ENCODE assay signal across 8 mouse cellular contexts in the genomic region with DNA sequence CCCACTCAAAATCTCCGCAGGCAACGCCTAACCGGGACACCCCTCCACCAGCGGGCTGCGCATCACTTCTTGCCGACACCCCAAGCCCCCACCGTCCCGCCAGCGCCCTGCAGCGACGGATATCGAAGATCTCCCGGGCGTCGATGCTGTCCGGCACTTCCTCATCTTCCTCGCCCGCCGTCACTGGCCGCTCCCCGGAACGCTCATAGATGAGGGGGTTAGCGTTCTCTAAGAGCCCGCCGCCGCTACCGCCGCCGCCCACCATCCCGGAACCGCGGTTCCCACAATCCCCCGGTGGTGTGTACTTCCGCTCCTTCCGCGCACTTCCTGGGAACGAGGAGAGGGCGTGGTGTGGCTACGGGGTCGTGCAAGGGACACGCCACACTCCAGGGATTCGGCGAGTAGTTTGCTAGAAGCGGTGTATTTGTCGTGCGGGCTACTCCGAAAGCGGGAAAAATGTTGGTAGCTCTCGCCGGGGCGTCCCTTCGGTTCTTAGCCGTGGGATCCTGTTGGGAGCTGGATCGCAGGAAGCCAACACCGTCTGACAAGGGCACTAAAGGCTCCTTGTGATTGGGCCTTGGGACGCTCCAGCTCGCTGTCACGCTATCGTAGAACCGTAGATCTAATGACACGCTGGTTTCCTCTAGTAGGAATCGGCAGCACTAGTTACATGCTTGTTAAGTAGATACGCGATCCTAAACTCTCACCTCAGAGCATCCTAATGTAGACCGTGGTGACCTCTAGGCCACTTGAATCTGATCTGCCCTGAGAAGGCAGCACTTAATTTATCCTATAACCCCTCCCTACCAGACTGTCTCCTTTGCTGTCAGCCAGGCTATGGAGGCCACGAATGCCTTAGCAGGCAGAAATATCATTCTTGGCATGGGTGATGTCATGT. TPM values are rescaled to one million over a fixed set of nuclear protein-coding genes. Genes with fewer than 3 reads are reported as not detected.
DNase-seq lines count a peak whose midpoint lies in the region; ATAC-seq and TF ChIP-seq lines count a peak whose summit lies in the region.

A gene (minus strand): TSS at position 540 of the 898 bp plus-strand sequence.

- ATAC-seq in activated CD4-positive, CD25-positive, alpha-beta regulatory T cell, adult 4 months = peak; percentile 82
- ATAC-seq in megakaryocyte progenitor cell, adult 5-6 weeks (replicated peaks; ENCODE audit: poor library complexity) = peak; percentile 92

- no peak for TF ChIP-seq POLR2A in cortical plate, adult 2 months (IDR thresholded peaks at IDR 0.05; ENCODE audit: extremely low read depth, insufficient read depth, low read length)

- peak within 1 kb of the TSS; percentile 10; the same call in 1 of the 2 replicates for H3K27ac ChIP-seq in cortical plate, adult 2 months (ENCODE audit: insufficient read depth, low read length)

- DNase-seq in gastrocnemius, postnatal 10 days = peak; percentile 83
- DNase-seq in induced T-regulatory cell, adult 2 months (ENCODE audit: low read depth) = peak; percentile 92
- peak; percentile 61 to 86 for DNase-seq in left cerebral cortex, adult 9 months (ENCODE audit: low spot score in 2 of 2)
- DNase-seq in right cerebral cortex, postnatal 14 days = peak; percentile 87
- peak; percentile 87 to 88 for DNase-seq in urinary bladder, postnatal 36 days (ENCODE audit: low spot score in 2 of 2)

- no peak for TF ChIP-seq CTCF in cortical plate, adult 2 months (IDR thresholded peaks at IDR 0.05; ENCODE audit: extremely low read depth, insufficient read depth, low read length)

- H3K4me3 ChIP-seq in cortical plate, adult 2 months (ENCODE audit: insufficient read depth, low read length) = peak within 1 kb of the TSS; percentile 44

- H3K4me1 ChIP-seq in cortical plate, adult 2 months (ENCODE audit: control insufficient read depth, insufficient read depth, low read length) = peaks cover 5% of the 10 kb centered on the region; the same call in 1 of the 2 replicates

RNA-seq across cellular contexts. Expression of the gene that starts here (rescaled TPM):
- 100 to 1,000 TPM; 102 to 109 TPM for polyA plus RNA-seq in activated CD4-positive, CD25-positive, alpha-beta regulatory T cell, adult 4 months (2017; shearing (Covaris generic))
- polyA plus RNA-seq in cortical plate, adult 2 months (2012; rRNA removed) = 51.2 and 55.8 TPM in 2 replicates
- 10 to 100 TPM; 38.3 to 48.5 TPM for total RNA-seq in gastrocnemius, postnatal 10 days (2021)
- 12.0 and 15.7 TPM in 2 replicates for total RNA-seq in megakaryocyte progenitor cell, adult 5-6 weeks (2015)
- total RNA-seq in megakaryocyte progenitor cell, adult 5-6 weeks (2017) = 20.7 and 22.1 TPM in 2 replicates

Comparison
In these comparisons a context has a peak if more than half of its experiments do, and no peak if none do; other contexts are left out.
1. Peak in every context shown above with its lines: DNase-seq, ATAC-seq, H3K4me3 ChIP-seq and H3K27ac ChIP-seq.